Mouse (Mus musculus) thymus, adult 2 months (tissue): ENCODE results near the gene Abcc4. TPM values are rescaled to one million over a fixed set of nuclear protein-coding genes. Genes with fewer than 3 reads are reported as not detected.

Source experiments
- DNase-seq: peaks from one replicate; pipeline ENCODE4 v3.0.0; 2021
- H3K27ac ChIP-seq: fragments of 200-500 bp; 2 replicates; pipeline ENCODE4 v1.5.1; 2012; ENCODE audit warnings: low read length, control low read depth; ENCODE audit not compliant: control insufficient read depth, insufficient read depth
- H3K27me3 ChIP-seq: fragments of 200-500 bp; 2 replicates; pipeline ENCODE4 v1.6.1; 2012; ENCODE audit warnings: mild to moderate bottlenecking, low read length, moderate library complexity, mixed read lengths; ENCODE audit not compliant: control insufficient read depth, insufficient read depth
- H3K36me3 ChIP-seq: fragments of 200-500 bp; 2 replicates; pipeline ENCODE4 v1.6.1; 2012; ENCODE audit warnings: mild to moderate bottlenecking, low read length, moderate library complexity; ENCODE audit not compliant: control insufficient read depth, insufficient read depth
- H3K4me1 ChIP-seq: fragments of 200-500 bp; replicated peaks from 2 replicates; pipeline ENCODE4 v1.6.1; 2012; ENCODE audit warnings: low read length; ENCODE audit not compliant: control insufficient read depth, insufficient read depth
- H3K4me3 ChIP-seq: fragments of 200-500 bp; 2 replicates; pipeline ENCODE4 v1.5.1; 2012; ENCODE audit warnings: mild to moderate bottlenecking, low read length, control low read depth, moderate library complexity; ENCODE audit not compliant: control insufficient read depth, insufficient read depth
- CTCF ChIP-seq: fragments of 200-500 bp; IDR thresholded peaks from 2 replicates; pipeline ENCODE4 v1.5.1; 2012; ENCODE audit warnings: mild to moderate bottlenecking, control low read depth, low read length, moderate library complexity, borderline replicate concordance; ENCODE audit not compliant: control insufficient read depth, poor library complexity, insufficient read depth; ENCODE audit errors: extremely low read depth
- POLR2A ChIP-seq: fragments of 200-500 bp; IDR thresholded peaks from 2 replicates; pipeline ENCODE4 v1.6.1; 2012; ENCODE audit warnings: mild to moderate bottlenecking, low read length, control low read depth, moderate library complexity; ENCODE audit not compliant: control insufficient read depth, poor library complexity, insufficient read depth; ENCODE audit errors: extremely low read depth
- WGBS: fragments of 180-500 bp; shearing (Covaris S2); methylation state at CpG from one replicate; pipeline ENCODE4 v1.1.7; 2018; 5-methylcytosine and 5-hydroxymethylcytosine counted together
- polyA plus RNA-seq: library from polyadenylated mRNA; depleted of rRNA; stranded (reverse); fragments of >200 nt; gene quantifications from 2 replicates; pipeline ENCODE4 v1.2.3, GENCODE M21; 2012; rRNA removed

The Abcc4 gene
- polyA plus RNA-seq, 1 experiment = 5.5 TPM

DNA sequence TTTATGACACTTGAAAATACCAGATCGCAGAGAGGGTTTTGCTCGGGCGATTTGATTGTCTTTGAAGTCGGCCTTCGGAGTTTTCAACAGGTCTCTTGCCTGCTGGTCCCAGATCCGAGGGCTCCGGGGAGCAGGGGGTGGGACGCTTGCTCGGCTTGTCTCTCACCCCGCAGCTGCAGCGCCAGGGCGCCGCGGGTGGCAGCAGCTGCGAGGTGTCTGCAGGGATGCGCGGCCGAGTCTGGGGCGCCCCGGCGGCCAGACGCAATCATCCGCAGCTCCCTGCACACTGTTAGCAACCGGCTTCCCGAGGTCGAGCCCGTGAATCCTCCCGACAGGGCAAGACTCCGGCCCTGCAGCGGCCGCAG, 269.2 kb downstream of the Abcc4 start:
- H3K27me3 ChIP-seq = peaks cover 4% of the 10 kb centered on the region
- under 1% methylated on average over 31 of the region's 31 CpGs for WGBS
- H3K4me3 ChIP-seq = no peak overlapping the region
- no peaks in the 10 kb centered on the region for H3K36me3 ChIP-seq
- TF ChIP-seq POLR2A (no peak), CTCF (no peak)
- DNase-seq = no peak
- H3K27ac ChIP-seq = no peak overlapping the region
- no peaks in the 10 kb centered on the region for H3K4me1 ChIP-seq

DNA sequence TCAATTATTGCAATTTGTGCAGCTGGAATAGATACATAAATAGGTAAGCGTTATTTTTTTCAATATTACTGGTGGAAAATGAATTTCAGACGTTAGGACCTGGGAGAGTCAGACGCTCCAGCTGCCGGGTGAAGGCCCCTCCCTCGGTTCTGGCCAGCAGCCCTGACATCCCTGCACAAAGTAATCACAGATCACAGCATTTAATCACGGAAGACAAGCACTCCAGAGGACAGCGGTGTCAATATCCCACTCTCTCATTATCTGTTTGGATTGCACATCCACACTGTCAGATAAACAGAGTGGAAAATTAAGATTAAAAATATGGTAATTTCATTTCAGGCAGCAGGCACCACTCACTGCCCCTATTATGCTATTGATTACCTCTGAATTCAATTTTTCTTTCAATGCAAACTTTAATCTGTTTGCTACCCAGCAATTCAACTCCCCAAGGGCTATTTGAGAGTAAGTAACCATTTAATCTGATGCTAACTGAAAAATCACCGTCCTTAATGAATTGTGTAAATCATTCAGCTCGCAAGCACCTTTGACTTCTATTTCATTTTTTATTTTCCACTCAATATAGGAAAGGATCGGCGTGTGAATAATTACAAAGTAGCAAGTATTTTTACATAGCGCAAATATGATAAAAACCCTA, 270.2 kb downstream of the Abcc4 start:
- WGBS = 55% methylated on average over 12 of the region's 12 CpGs
- peaks cover 4% of the 10 kb centered on the region for H3K27me3 ChIP-seq
- no peak for TF ChIP-seq CTCF
- TF ChIP-seq POLR2A = no peak

DNA sequence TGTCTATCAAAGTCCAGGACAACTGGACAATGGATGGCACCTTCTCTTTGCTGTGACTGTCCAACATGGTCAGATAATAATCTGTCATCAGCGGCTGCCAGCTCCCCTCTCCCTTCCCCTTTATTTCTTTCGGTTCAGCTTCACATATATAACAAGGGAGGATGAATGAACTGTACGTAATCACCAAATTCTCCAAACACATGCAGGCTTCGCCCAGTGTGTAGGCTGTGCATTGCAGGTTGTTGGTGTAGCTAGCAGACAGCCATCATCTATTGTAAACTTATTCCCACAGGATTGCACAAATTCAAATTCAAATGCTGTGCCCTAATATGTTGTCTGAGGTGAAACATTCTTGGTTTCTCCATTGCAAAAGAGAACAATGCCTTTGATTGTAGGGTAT, 271.2 kb downstream of the Abcc4 start:
- 91% methylated on average over 4 of the region's 4 CpGs for WGBS
- DNase-seq = no peak
- Histone ChIP-seq H3K27me3 (peaks cover 4% of the 10 kb centered on the region), H3K4me3 (no peak overlapping the region), H3K36me3 (no peaks in the 10 kb centered on the region), H3K4me1 (no peaks in the 10 kb centered on the region), H3K27ac (no peak overlapping the region)
- TF ChIP-seq POLR2A = no peak
- no peak for TF ChIP-seq CTCF

More for the DNA sequence above, 270.2 kb downstream of the Abcc4 start:
- no peak overlapping the region for H3K4me3 ChIP-seq
- H3K36me3 ChIP-seq = no peaks in the 10 kb centered on the region
- H3K4me1 ChIP-seq = no peaks in the 10 kb centered on the region
- DNase-seq = no peak
- H3K27ac ChIP-seq = no peak overlapping the region

DNA sequence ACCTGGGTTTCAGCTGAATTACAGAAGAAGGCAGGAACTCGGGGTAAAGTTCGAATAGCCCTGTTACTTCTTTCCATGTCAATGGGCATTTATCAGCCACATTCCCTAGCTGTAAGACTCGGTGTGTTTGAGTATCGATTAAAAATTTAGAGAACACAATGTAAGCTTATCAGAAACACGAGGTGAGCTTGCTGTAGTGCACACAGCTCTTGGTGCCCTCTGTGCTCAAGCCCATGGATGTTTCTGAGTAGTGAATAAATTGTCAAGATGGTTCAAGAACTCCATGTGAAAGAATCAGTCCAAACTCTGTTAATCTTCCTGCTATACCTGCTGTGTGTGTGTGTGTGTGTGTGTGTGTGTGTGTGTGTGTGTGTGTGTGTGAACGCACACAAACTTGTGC, 272.2 kb downstream of the Abcc4 start:
- Histone ChIP-seq H3K27me3 (peaks cover 2% of the 10 kb centered on the region), H3K4me1 (no peaks in the 10 kb centered on the region)

More for the DNA sequence above, 272.2 kb downstream of the Abcc4 start:
- no peak overlapping the region for H3K4me3 ChIP-seq
- H3K27ac ChIP-seq = no peak overlapping the region
- 85% methylated on average over 6 of the region's 6 CpGs for WGBS
- no peaks in the 10 kb centered on the region for H3K36me3 ChIP-seq
- DNase-seq = no peak
- TF ChIP-seq CTCF = no peak
- no peak for TF ChIP-seq POLR2A

Other genes with a start within 250 kb of the Abcc4 start
- gene Cldn10, start 81.7 kb upstream of the Abcc4 start, polyA plus RNA-seq = 0.89 and 1.2 TPM in 2 replicates
- 70.1 and 85.2 TPM in 2 replicates for gene Dzip1, start 219.2 kb upstream of the Abcc4 start, polyA plus RNA-seq
- gene Dnajc3, start 231.8 kb upstream of the Abcc4 start, polyA plus RNA-seq = 29.8 and 31.8 TPM in 2 replicates